Mouse (Mus musculus) hindbrain, embryonic 16.5 days (tissue): ENCODE measurements around the gene Nomo1. TPM values are rescaled to one million over a fixed set of nuclear protein-coding genes. Genes with fewer than 3 reads are reported as not detected.

Experiments used
- ATAC-seq: fragments of 200-750 bp; cut with Nextera tagmentation; 2 replicates; pipeline ENCODE4 v1.8.0; 2017; ENCODE audit warnings: moderate TSS enrichment, moderate library complexity
- H3K27ac ChIP-seq: fragments of 300-500 bp; sonication (generic); 2 replicates; pipeline ENCODE4 v1.5.1; 2014; ENCODE audit warnings: low read depth, mild to moderate bottlenecking, control low read depth, low read length, moderate library complexity
- H3K27me3 ChIP-seq: fragments of 300-500 bp; sonication (generic); replicated peaks from 2 replicates; pipeline ENCODE4 v1.6.1; 2014; ENCODE audit warnings: low read length; ENCODE audit not compliant: control insufficient read depth, insufficient read depth
- H3K36me3 ChIP-seq: fragments of 300-500 bp; sonication (generic); 2 replicates; pipeline ENCODE4 v1.6.1; 2014; ENCODE audit warnings: mild to moderate bottlenecking, low read length, moderate library complexity, mixed read lengths; ENCODE audit not compliant: control insufficient read depth, insufficient read depth
- H3K4me1 ChIP-seq: fragments of 300-500 bp; sonication (generic); 2 replicates; pipeline ENCODE4 v1.6.1; 2014; ENCODE audit warnings: low read depth, low read length; ENCODE audit not compliant: control insufficient read depth, insufficient read depth
- H3K4me2 ChIP-seq: fragments of 300-500 bp; sonication (generic); 2 replicates; pipeline ENCODE4 v1.6.1; 2014; ENCODE audit warnings: mild to moderate bottlenecking, low read length, control low read depth, moderate library complexity
- H3K4me3 ChIP-seq: fragments of 300-500 bp; sonication (generic); 2 replicates; pipeline ENCODE4 v1.5.1; 2014; ENCODE audit warnings: mild to moderate bottlenecking, low read length, control low read depth, moderate library complexity
- H3K9ac ChIP-seq: fragments of 300-500 bp; sonication (generic); 2 replicates; pipeline ENCODE4 v1.6.1; 2014; ENCODE audit warnings: low read depth, mild to moderate bottlenecking, control low read depth, low read length, moderate library complexity
- H3K9me3 ChIP-seq: fragments of 300-500 bp; sonication (generic); 2 replicates; pipeline ENCODE4 v1.6.1; 2014; ENCODE audit warnings: mild to moderate bottlenecking, low read length, moderate library complexity; ENCODE audit not compliant: control insufficient read depth
- WGBS: fragments of 180-500 bp; shearing (Covaris S2); extraction: QIAGEN DNeasy Blood & Tissue Kit; methylation state at CpG from one replicate; pipeline ENCODE4 v1.1.7; 2014; 5-methylcytosine and 5-hydroxymethylcytosine counted together
- polyA plus RNA-seq: library from polyadenylated mRNA; unstranded; fragments of >200 nt; fragmentation: Nextera tagmentation; extraction: Ambion mirVana; gene quantifications from 2 replicates; pipeline ENCODE4 v1.2.1, GENCODE M21; 2015

Nomo1 gene
- polyA plus RNA-seq, 1 experiment from 2014 or later = 47.3 TPM

GRCm38 (mm10) chr7:46086378-46086777 lies 52.9 kb downstream of the Nomo1 start:
- Histone ChIP-seq H3K4me1 (no peaks in the 10 kb centered on the region), H3K4me2 (no peak overlapping the region), H3K36me3 (peaks cover 20% of the 10 kb centered on the region), H3K27me3 (no peaks in the 10 kb centered on the region), H3K4me3 (no peak overlapping the region), H3K9me3 (peaks cover 5% of the 10 kb centered on the region), H3K27ac (no peak overlapping the region), H3K9ac (no peak overlapping the region)
- no peak for ATAC-seq
- WGBS = 93% methylated on average over 6 of the region's 6 CpGs

GRCm38 (mm10) chr7:46088241-46088640 lies 54.7 kb downstream of the Nomo1 start:
- 89% methylated on average over 6 of the region's 6 CpGs for WGBS
- Histone ChIP-seq H3K36me3 (peaks cover 7% of the 10 kb centered on the region), H3K4me3 (no peak overlapping the region), H3K9ac (no peak overlapping the region), H3K9me3 (peaks cover 5% of the 10 kb centered on the region), H3K4me1 (0 out of 2 replicates have a peak, but pooled peaks cover 4% of the 10 kb centered on the region), H3K27ac (no peak overlapping the region), H3K27me3 (no peaks in the 10 kb centered on the region), H3K4me2 (no peak overlapping the region)
- no peak for ATAC-seq

GRCm38 (mm10) chr7:46092803-46093202 lies 59.3 kb downstream of the Nomo1 start:
- no peak overlapping the region for H3K4me2 ChIP-seq
- no peak overlapping the region for H3K27ac ChIP-seq
- H3K9me3 ChIP-seq = peaks cover 5% of the 10 kb centered on the region
- 19% methylated on average over 8 of the region's 8 CpGs for WGBS
- no peak overlapping the region for H3K9ac ChIP-seq
- H3K27me3 ChIP-seq = peaks cover 4% of the 10 kb centered on the region
- peaks cover 12% of the 10 kb centered on the region for H3K4me1 ChIP-seq
- H3K4me3 ChIP-seq = no peak overlapping the region
- no peak for ATAC-seq
- H3K36me3 ChIP-seq = no peaks in the 10 kb centered on the region

GRCm38 (mm10) chr7:46096136-46096535 lies 62.6 kb downstream of the Nomo1 start:
- peaks cover 22% of the 10 kb centered on the region for H3K4me1 ChIP-seq
- no peak overlapping the region for H3K9ac ChIP-seq
- no peak overlapping the region for H3K4me2 ChIP-seq
- no peaks in the 10 kb centered on the region for H3K9me3 ChIP-seq
- no peak overlapping the region for H3K27ac ChIP-seq
- H3K36me3 ChIP-seq = no peaks in the 10 kb centered on the region
- ATAC-seq = peak; percentile 25
- no peak overlapping the region for H3K4me3 ChIP-seq
- peaks cover 4% of the 10 kb centered on the region for H3K27me3 ChIP-seq
- WGBS = 0% methylated on average over 4 of the region's 4 CpGs

GRCm38 (mm10) chr7:46097319-46097783 lies 63.9 kb downstream of the Nomo1 start:
- Histone ChIP-seq H3K36me3 (no peaks in the 10 kb centered on the region), H3K27ac (no peak overlapping the region), H3K4me1 (peaks cover 22% of the 10 kb centered on the region), H3K4me2 (peak overlapping the region; percentile 13), H3K4me3 (no peak overlapping the region), H3K27me3 (peaks cover 4% of the 10 kb centered on the region), H3K9me3 (no peaks in the 10 kb centered on the region), H3K9ac (no peak overlapping the region)
- ATAC-seq = no peak
- 63% methylated on average over 4 of the region's 4 CpGs for WGBS

- Histone ChIP-seq H3K27ac (no peak overlapping the region), H3K4me3 (no peak overlapping the region; the same call in 1 of the 2 replicates), H3K4me2 (peak overlapping the region; percentile 28), H3K9me3 (no peaks in the 10 kb centered on the region), H3K9ac (no peak overlapping the region), H3K36me3 (no peaks in the 10 kb centered on the region), H3K4me1 (peaks cover 22% of the 10 kb centered on the region), H3K27me3 (peaks cover 4% of the 10 kb centered on the region)
- 80% methylated on average over 19 of the region's 19 CpGs for WGBS
- no peak for ATAC-seq
Measured at GRCm38 (mm10) chr7:46098221-46098918, 64.9 kb downstream of the Nomo1 start.

GRCm38 (mm10) chr7:46098919-46099286 lies 65.4 kb downstream of the Nomo1 start:
- H3K4me2 ChIP-seq = no peak overlapping the region
- no peak for ATAC-seq
- peaks cover 22% of the 10 kb centered on the region for H3K4me1 ChIP-seq
- no peak overlapping the region for H3K9ac ChIP-seq
- no peaks in the 10 kb centered on the region for H3K36me3 ChIP-seq
- no peak overlapping the region for H3K4me3 ChIP-seq
- H3K9me3 ChIP-seq = no peaks in the 10 kb centered on the region
- H3K27ac ChIP-seq = no peak overlapping the region
- WGBS = 96% methylated on average over 19 of the region's 19 CpGs
- H3K27me3 ChIP-seq = peaks cover 4% of the 10 kb centered on the region

- H3K4me2 ChIP-seq = peak overlapping the region; percentile 71
- peaks cover 26% of the 10 kb centered on the region for H3K4me1 ChIP-seq
- no peak for ATAC-seq
- H3K27ac ChIP-seq = no peak overlapping the region
- 81% methylated on average over 13 of the region's 13 CpGs for WGBS
- peak overlapping the region; percentile 72 for H3K4me3 ChIP-seq
- H3K36me3 ChIP-seq = no peaks in the 10 kb centered on the region
- peak overlapping the region; percentile 88 for H3K9ac ChIP-seq
- H3K9me3 ChIP-seq = no peaks in the 10 kb centered on the region
- H3K27me3 ChIP-seq = peaks cover 4% of the 10 kb centered on the region
Measured at GRCm38 (mm10) chr7:46099682-46100081, 66.2 kb downstream of the Nomo1 start.

- Histone ChIP-seq H3K9ac (peak within 1 kb of the TSS; percentile 88), H3K36me3 (no peaks in the 10 kb centered on the region), H3K4me3 (peak within 1 kb of the TSS; percentile 72), H3K9me3 (no peaks in the 10 kb centered on the region), H3K4me2 (peak within 1 kb of the TSS; percentile 71), H3K27me3 (no peaks in the 10 kb centered on the region; the same call in 1 of the 2 replicates), H3K4me1 (peaks cover 29% of the 10 kb centered on the region), H3K27ac (peak within 1 kb of the TSS; percentile 64; the same call in 1 of the 2 replicates)
- under 1% methylated on average over 32 of the region's 34 CpGs for WGBS
- peak; percentile 78 for ATAC-seq
Measured at GRCm38 (mm10) chr7:46100563-46100962, 67.1 kb downstream of the Nomo1 start, which contains the start of gene Kcnj11. Gene Kcnj11, minus strand, starts transcription at chr7:46100764.
